Mouse (Mus musculus) thymus, adult 2 months (tissue): ENCODE results near the gene Olfr485. TPM values are rescaled to one million over a fixed set of nuclear protein-coding genes. Genes with fewer than 3 reads are reported as not detected.

Source experiments
- DNase-seq: peaks from one replicate; pipeline ENCODE4 v3.0.0; 2021
- H3K27ac ChIP-seq: fragments of 200-500 bp; 2 replicates; pipeline ENCODE4 v1.5.1; 2012; ENCODE audit warnings: low read length, control low read depth; ENCODE audit not compliant: control insufficient read depth, insufficient read depth
- H3K27me3 ChIP-seq: fragments of 200-500 bp; 2 replicates; pipeline ENCODE4 v1.6.1; 2012; ENCODE audit warnings: mild to moderate bottlenecking, low read length, moderate library complexity, mixed read lengths; ENCODE audit not compliant: control insufficient read depth, insufficient read depth
- H3K36me3 ChIP-seq: fragments of 200-500 bp; 2 replicates; pipeline ENCODE4 v1.6.1; 2012; ENCODE audit warnings: mild to moderate bottlenecking, low read length, moderate library complexity; ENCODE audit not compliant: control insufficient read depth, insufficient read depth
- H3K4me1 ChIP-seq: fragments of 200-500 bp; replicated peaks from 2 replicates; pipeline ENCODE4 v1.6.1; 2012; ENCODE audit warnings: low read length; ENCODE audit not compliant: control insufficient read depth, insufficient read depth
- H3K4me3 ChIP-seq: fragments of 200-500 bp; 2 replicates; pipeline ENCODE4 v1.5.1; 2012; ENCODE audit warnings: mild to moderate bottlenecking, low read length, control low read depth, moderate library complexity; ENCODE audit not compliant: control insufficient read depth, insufficient read depth
- CTCF ChIP-seq: fragments of 200-500 bp; IDR thresholded peaks from 2 replicates; pipeline ENCODE4 v1.5.1; 2012; ENCODE audit warnings: mild to moderate bottlenecking, control low read depth, low read length, moderate library complexity, borderline replicate concordance; ENCODE audit not compliant: control insufficient read depth, poor library complexity, insufficient read depth; ENCODE audit errors: extremely low read depth
- POLR2A ChIP-seq: fragments of 200-500 bp; IDR thresholded peaks from 2 replicates; pipeline ENCODE4 v1.6.1; 2012; ENCODE audit warnings: mild to moderate bottlenecking, low read length, control low read depth, moderate library complexity; ENCODE audit not compliant: control insufficient read depth, poor library complexity, insufficient read depth; ENCODE audit errors: extremely low read depth
- WGBS: fragments of 180-500 bp; shearing (Covaris S2); methylation state at CpG from one replicate; pipeline ENCODE4 v1.1.7; 2018; 5-methylcytosine and 5-hydroxymethylcytosine counted together
- polyA plus RNA-seq: library from polyadenylated mRNA; depleted of rRNA; stranded (reverse); fragments of >200 nt; gene quantifications from 2 replicates; pipeline ENCODE4 v1.2.3, GENCODE M21; 2012; rRNA removed

The Olfr485 gene
- polyA plus RNA-seq, 1 experiment, result not detected

DNA sequence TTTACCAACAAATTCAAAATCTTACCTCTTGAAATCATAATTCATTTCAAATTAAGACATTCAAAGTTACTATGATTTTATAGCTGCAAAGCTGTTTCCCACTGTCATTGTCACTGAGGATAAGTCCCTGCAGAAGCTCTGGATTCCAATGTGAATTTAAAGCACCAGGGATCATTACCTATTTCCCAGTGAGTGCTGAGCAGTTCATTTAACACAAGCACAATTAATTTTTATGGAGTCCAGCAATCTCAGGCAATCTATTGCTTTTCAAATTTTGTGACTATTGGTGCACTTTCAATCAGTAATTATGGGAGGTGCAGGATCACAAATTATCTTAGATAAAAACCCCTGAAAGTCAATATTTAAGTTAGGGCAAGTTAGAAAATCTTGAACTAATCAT is 32.3 kb downstream of the Olfr485 start, which contains the start of gene Olfr484:
Gene Olfr484, minus strand, starts transcription at position 101 of the 400 bp plus-strand sequence.
- Histone ChIP-seq H3K27me3 (no peaks in the 10 kb centered on the region), H3K4me1 (no peaks in the 10 kb centered on the region), H3K27ac (no peak within 1 kb of the TSS), H3K36me3 (no peaks in the 10 kb centered on the region), H3K4me3 (no peak within 1 kb of the TSS)
- no peak for TF ChIP-seq POLR2A
- TF ChIP-seq CTCF, result no peak
- no peak for DNase-seq

DNA sequence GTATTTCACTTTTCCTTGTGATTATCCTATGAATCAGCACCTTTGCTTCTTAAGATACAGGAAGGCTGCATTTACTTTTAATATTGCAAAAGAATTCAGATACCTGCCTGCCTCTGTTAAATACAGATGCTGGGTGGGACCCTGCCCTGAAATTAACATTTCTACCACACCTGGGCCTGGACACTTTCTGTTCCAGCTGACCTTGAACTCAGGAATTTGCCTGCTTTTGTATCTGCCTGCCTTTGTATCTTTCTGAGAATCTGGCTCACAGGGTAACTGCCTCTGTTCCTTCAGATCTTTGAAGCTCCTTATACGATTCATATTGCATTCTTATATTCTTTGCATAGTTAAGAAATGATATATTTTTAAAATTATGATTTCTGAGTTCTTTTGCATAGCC is 38.3 kb downstream of the Olfr485 start:
- Histone ChIP-seq H3K27ac (no peak overlapping the region), H3K4me1 (no peaks in the 10 kb centered on the region), H3K27me3 (no peaks in the 10 kb centered on the region), H3K36me3 (no peaks in the 10 kb centered on the region), H3K4me3 (no peak overlapping the region)
- DNase-seq, result no peak
- TF ChIP-seq POLR2A (no peak), CTCF (no peak)
- 67% methylated on average over 1 of the region's 1 CpGs for WGBS

DNA sequence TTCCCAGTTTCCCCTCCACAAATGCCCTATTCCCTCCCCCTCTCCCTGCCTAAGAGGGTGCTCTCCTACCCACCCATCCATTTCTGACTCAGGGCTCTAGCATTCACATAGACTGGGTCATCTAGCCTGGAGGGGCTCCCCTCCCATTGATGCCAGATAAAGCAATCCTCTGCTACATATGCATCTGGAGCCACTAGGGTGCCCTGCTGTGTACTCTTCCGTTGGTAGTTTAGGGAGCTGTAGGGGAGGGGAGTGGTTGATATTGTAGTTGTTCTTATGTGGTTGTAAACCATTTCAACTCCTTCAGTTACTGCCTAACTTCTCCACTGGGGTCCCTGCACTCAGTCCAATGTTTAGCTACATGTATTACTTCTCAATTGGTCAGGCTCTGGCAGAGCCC is 39.0 kb downstream of the Olfr485 start:
- 17% methylated on average over 1 of the region's 1 CpGs for WGBS
- Histone ChIP-seq H3K27ac (no peak overlapping the region), H3K4me1 (no peaks in the 10 kb centered on the region), H3K27me3 (no peaks in the 10 kb centered on the region), H3K4me3 (no peak overlapping the region), H3K36me3 (no peaks in the 10 kb centered on the region)
- TF ChIP-seq CTCF, result no peak
- TF ChIP-seq POLR2A, result no peak
- no peak for DNase-seq

Other genes with a start within 250 kb of the Olfr485 start
- not detected in 2 replicates for gene Olfr473, start 229.4 kb downstream of the Olfr485 start, polyA plus RNA-seq
- not detected in 2 replicates for gene Olfr474, start 205.2 kb downstream of the Olfr485 start, polyA plus RNA-seq
- not detected in 2 replicates for gene Olfr476, start 195.1 kb downstream of the Olfr485 start, polyA plus RNA-seq
- gene Olfr477, start 173.2 kb downstream of the Olfr485 start, polyA plus RNA-seq, result not detected in 2 replicates
- not detected in 2 replicates for gene Olfr478, start 125.9 kb downstream of the Olfr485 start, polyA plus RNA-seq
- gene Olfr479, start 109.2 kb downstream of the Olfr485 start, polyA plus RNA-seq, result not detected in 2 replicates
- gene Olfr480, start 92.5 kb downstream of the Olfr485 start, polyA plus RNA-seq, result not detected in 2 replicates
- gene Olfr481, start 80.0 kb downstream of the Olfr485 start, polyA plus RNA-seq, result not detected in 2 replicates
- not detected in 2 replicates for gene Olfr482, start 62.3 kb downstream of the Olfr485 start, polyA plus RNA-seq
- not detected in 2 replicates for gene Olfr483, start 59.0 kb downstream of the Olfr485 start, polyA plus RNA-seq
- not detected in 2 replicates for gene Olfr484, start 32.4 kb downstream of the Olfr485 start, polyA plus RNA-seq
- gene Olfr486, start 12.9 kb upstream of the Olfr485 start, polyA plus RNA-seq, result not detected in 2 replicates
- not detected in 2 replicates for gene Olfr487, start 54.8 kb upstream of the Olfr485 start, polyA plus RNA-seq
- not detected in 2 replicates for gene Olfr488, start 98.5 kb upstream of the Olfr485 start, polyA plus RNA-seq
- gene Olfr490, start 129.1 kb upstream of the Olfr485 start, polyA plus RNA-seq, result not detected in 2 replicates
- gene Olfr491, start 153.6 kb upstream of the Olfr485 start, polyA plus RNA-seq, result not detected in 2 replicates
- not detected in 2 replicates for gene Olfr492, start 163.8 kb upstream of the Olfr485 start, polyA plus RNA-seq
- not detected in 2 replicates for gene Olfr493, start 187.1 kb upstream of the Olfr485 start, polyA plus RNA-seq
- not detected in 2 replicates for gene Olfr494, start 205.5 kb upstream of the Olfr485 start, polyA plus RNA-seq
- gene Olfr495, start 233.3 kb upstream of the Olfr485 start, polyA plus RNA-seq, result not detected in 2 replicates